Mouse (Mus musculus): Measurements from ENCODE around the gene Ptma.

DNA sequence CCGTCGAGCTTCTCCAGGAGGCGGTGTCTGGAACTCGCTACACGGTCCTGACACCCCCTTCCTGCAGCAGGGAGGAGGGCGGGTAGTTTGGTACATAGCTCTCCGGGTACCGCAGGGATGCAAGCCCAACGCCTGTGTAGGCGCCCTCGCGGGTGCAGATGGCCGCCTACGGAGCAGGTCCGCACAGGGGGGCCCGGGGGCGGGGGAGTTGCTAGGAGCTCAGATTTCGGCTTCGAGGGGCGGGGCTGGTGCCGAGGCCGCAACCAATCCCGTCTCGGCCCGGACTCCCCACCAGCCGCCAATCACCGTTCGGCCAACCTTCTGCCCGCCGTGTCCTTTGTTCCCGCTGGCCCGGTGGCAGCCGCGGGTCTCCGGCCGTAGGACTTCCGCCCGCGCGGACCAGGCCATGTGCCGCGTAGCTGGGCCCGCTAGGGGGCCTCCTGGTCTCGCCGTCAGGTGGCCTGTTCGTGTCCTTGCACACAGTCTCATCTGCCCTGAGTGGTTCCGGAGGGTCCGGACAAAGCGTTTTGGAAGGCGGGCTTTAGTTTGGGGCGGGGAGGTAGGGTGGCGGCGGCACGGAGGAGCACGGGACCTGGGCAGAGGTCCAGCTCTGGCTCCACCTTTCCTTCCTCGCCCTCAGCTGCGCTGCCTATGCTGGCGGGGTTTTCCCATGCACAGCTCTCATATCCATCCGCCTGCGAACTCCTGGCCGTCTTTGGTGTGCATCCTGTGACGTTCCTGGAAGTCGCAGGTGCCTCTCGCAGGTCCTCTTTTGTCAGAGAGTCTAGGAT lies 22.4 kb upstream of the Ptma start:
- TF ChIP-seq CTCF (IDR thresholded peaks at IDR 0.05; ENCODE audit: borderline replicate concordance, insufficient read depth, low read length) (peak; percentile 39; the same call in 1 of the 2 replicates), POLR2A (IDR thresholded peaks at IDR 0.05; ENCODE audit: low read depth, low read length) (peak; percentile 74)
